Mouse (Mus musculus) thymus, adult 18-20 months (tissue): ENCODE data around the gene Rnase2b.
"Not testable (repeated sequence)": the region's sequence is repeated elsewhere in the genome, so short reads cannot be mapped to it uniquely, and the experiment has no call there.

Experiments used
- DNase-seq, 2 experiments: peaks; one replicate each; pipeline ENCODE4 v3.0.0; 2022; ENCODE audit warnings: mixed read lengths in 2 of 2

Rnase2b gene

DNA sequence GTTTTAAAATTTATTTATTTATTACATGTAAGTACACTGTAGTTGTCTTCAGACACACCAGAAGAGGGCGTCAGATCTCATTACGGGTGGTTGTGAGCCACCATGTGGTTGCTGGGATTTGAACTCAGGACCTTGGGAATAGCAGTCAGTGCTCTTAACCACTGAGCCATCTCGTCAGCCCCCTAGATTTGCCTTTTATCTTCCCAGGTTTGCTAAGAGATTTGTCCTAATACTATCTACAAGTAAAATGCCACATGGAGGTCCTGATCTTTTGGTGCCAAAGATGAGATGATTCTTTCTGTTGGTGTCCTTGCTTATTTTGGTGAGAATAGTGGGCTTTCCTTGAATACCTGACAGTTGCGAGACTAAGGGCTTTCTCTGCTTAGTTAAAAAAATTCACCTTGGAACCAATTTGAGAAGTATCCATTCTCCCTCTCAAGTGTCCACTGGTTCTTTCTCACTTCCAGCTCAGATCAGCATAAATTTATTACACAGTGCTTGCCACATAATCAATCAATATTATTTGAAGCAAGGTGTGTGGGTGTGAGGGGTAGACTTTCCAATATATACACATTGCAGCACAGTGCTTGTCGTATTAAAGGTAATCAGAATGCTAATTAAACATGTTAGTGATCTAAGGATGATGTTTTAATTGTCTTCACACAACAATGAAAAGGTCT, 5.9 kb upstream of the Rnase2b start:
- DNase-seq: no peak

DNA sequence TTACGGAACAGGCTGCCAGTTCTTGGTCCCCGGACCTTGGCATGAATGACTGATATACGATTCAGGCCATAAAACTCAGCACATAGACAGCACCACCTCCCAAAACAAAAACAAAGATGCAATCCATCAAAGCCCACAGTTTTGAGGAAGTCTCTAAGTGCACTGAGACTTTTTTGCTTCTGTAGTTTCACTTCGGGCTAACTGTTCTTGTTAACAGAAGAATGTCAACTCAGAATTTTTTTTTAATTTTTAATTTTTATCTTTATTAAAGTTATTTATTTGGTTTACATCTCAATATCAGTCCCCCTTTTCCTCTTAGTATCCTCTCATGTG, 5.4 kb upstream of the Rnase2b start:
- no peak for DNase-seq

- no peak for DNase-seq
These were observed 5.0 kb upstream of the Rnase2b start for GRCm38 (mm10) chr14:51157072-51157471.

GRCm38 (mm10) chr14:51163323-51163722, 1.3 kb downstream of the Rnase2b start:
- not testable (repeated sequence) for DNase-seq

GRCm38 (mm10) chr14:51165435-51165834, 3.4 kb downstream of the Rnase2b start:
- DNase-seq: no peak

DNA sequence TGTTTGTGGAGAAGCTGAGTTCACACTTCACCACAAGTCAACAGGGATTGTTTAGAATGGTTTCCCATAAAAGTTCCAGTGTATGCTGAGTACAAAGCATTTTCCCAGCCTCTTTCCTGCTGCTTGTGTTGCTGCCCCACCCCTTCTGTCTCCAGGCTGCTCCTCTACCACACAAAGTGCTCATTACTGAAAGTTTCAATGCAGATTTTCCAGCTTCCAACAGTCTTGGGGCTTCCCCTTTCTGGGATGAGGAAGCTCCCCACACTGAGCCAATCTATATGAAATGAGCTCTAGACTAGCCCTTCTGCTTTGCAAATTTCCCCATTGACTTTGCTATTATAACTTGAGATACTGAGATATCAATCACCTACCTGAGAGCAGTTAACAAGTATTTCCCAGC, 4.0 kb downstream of the Rnase2b start:
- no peak for DNase-seq

GRCm38 (mm10) chr14:51172095-51172865, 10.2 kb downstream of the Rnase2b start:
- DNase-seq: not testable (repeated sequence)

DNA sequence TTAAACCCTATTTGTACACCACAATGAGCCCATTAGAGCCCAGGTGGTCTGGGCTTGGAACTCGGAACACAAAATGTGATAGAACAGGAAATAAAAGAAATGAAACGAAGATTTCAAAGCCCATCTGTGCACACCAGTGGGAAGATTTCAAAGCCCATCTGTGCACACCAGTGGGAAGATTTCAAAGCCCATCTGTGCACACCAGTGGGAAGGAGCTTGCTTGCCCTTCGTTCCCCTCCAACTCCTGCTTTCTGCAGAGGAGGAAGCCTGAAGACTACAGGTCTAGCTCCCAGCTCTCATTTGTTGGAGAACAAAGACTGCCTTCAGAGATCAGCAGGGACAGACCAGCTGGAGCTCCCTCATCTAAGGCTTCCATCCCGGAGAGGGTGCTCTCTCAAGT, 10.9 kb downstream of the Rnase2b start:
- not testable (repeated sequence) for DNase-seq

GRCm38 (mm10) chr14:51173843-51174242, 11.8 kb downstream of the Rnase2b start:
- DNase-seq: no peak

- DNase-seq: not testable (repeated sequence)
These were observed 19.0 kb downstream of the Rnase2b start for GRCm38 (mm10) chr14:51181051-51181450.

DNA sequence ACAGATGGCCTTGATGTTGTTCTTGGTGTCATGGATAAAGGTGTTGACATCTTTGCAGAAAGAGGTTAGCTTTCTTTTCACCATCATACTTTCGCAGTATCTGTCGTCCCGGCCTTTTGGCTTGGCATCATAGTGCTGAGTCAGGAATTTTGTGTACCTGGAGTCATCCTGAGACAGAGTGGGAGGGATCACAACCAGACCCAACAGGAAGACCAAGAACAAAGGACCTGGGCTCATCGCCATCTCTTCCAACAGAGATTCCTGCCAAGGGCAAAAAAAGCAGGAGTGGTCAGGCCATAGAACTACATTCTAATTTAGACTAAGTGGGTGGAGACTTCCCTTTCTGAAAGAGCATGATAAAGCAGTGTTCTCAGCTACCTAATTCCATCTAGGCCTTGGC, 33.6 kb downstream of the Rnase2b start:
- no peak for DNase-seq

GRCm38 (mm10) chr14:51199098-51200023, 37.3 kb downstream of the Rnase2b start, which contains the start of gene Ang2:
Ang2 (minus strand) TSS chr14:51199148.
- DNase-seq: no peak

DNA sequence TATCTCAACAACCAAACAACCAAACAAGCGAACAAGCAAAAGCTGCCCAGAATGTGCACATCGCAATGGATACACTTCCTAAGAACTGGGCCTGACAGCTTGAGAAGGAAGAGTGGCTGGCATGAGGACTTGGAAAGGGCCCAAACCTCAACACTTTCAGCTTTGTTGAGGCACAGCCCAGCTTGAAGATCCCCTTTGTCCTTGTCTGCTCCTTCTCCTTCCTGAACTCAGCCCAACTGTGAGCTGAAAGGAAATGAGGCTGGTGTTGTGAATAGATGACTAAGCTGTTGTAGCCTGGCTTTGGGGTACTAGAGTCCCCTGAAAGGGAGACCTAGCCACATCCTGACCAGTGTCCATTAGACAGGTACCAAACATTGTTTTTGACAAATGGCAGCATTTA, 38.0 kb downstream of the Rnase2b start:
- no peak for DNase-seq

GRCm38 (mm10) chr14:51200466-51200865, 38.4 kb downstream of the Rnase2b start:
- DNase-seq: no peak

DNA sequence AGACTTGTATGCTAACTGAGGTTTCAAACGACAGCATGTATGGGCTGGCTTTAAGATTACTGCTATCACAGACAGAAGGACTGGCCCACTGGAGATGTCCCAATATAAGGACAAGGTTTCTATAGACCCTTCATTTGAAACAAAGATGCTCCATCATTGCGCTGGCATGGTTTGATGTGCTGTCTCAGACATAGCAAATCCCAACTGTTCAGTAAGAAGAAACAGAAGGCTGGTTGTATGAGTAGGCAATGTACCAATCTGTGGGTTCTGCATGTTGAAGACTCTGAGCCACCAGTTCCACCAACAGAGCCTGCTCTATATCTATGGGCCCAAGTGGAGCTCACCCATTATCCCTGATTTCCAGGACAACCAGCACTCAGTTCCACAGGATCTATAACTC, 41.1 kb downstream of the Rnase2b start, which contains the start of gene Ear14:
TSS of gene Ear14 (plus strand) at position 277 of the 400 bp plus-strand sequence.
- no peak for DNase-seq
